Mouse (Mus musculus) testis, adult 2 months (tissue): ENCODE measurements around the gene Grpel1.

ENCODE experiments used
- CTCF ChIP-seq: fragments of 200-500 bp; IDR thresholded peaks from 2 replicates; pipeline ENCODE4 v1.5.1; 2012; ENCODE audit warnings: low read depth, mild to moderate bottlenecking, inconsistent platforms, low read length, moderate library complexity; ENCODE audit not compliant: control insufficient read depth, insufficient read depth, insufficient replicate concordance
- POLR2A ChIP-seq: fragments of 200-500 bp; IDR thresholded peaks from 2 replicates; pipeline ENCODE4 v1.6.1; 2012; ENCODE audit warnings: low read depth, mild to moderate bottlenecking, inconsistent platforms, low read length, moderate library complexity; ENCODE audit not compliant: control insufficient read depth

DNA sequence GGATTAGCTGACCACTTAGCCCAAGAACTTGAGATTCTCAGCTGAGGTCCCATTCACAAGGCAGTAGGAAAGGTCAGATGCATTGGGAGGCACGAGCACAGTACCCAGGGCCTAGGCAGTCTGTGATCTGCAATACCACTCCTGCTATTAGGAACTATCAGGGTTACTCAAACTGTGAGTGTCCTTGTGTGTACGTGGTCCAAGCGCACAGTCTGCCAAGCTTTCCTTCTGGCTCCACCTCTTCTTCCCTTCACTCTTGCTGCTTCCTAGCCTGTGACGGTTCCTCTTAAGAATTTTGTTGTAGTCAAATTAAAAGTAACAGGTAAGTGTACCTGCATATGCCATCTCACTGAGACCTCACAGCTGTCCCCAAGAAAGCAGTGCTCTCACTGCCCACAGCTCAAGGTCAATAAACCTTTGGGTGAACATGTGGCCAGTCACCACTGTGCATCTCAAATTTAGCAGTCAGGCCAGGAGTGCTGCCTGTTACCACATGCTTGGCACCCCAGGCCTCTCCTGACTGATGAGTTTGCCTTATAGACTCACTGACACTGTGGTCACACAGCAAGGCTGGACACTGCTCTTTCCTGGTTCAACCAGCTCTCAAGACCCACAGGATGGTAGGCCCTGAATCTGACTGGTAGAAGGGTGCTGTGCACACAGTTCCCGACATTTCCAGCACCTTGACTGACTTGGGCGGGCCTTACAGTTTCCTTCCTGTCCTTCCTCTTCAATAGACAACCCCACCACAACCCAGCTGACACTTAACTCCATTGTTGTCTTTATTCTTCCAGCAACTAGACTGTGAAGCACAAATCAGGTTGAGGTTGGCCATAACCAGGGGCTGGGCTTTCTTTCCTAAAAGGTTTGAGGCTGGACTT is 14.0 kb downstream of the Grpel1 start:
- TF ChIP-seq CTCF (no peak), POLR2A (no peak)
